Mouse (Mus musculus) lung, adult 2 months (tissue): Measurements from ENCODE around the gene Disp1.

Experiments
- CTCF ChIP-seq: fragments of 200-500 bp; IDR thresholded peaks from 2 replicates; pipeline ENCODE4 v1.5.1; 2011; ENCODE audit warnings: mild to moderate bottlenecking, low read length, control low read depth; ENCODE audit not compliant: insufficient read depth
- POLR2A ChIP-seq: fragments of 200-500 bp; IDR thresholded peaks from 2 replicates; pipeline ENCODE4 v1.6.1; 2011; ENCODE audit warnings: low read depth, mild to moderate bottlenecking, control low read depth, low read length, borderline replicate concordance; ENCODE audit errors: extremely low read depth

DNA sequence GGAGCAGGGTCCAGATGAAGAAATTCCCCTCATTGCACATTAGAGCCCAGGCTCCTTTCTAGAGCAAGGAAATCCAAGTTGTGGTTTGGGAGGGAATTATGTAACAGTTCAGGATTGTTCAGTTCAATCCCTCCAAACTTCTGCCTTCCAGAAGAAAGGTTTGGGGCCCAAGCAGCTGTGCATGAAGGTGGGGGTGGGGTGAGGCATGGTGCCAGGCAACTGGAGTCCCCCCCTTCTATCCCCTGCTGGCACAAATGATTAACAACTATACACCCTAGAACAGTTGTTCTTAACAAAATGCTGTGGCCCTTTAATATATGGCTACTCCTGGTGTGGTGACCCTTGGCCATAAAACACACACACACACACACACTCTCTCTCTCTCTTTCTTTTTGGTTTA, 140.2 kb downstream of the Disp1 start:
- no peak for TF ChIP-seq CTCF
- no peak for TF ChIP-seq POLR2A
